Comparison of ENCODE assay signal across 27 mouse cellular contexts in the genomic region with DNA sequence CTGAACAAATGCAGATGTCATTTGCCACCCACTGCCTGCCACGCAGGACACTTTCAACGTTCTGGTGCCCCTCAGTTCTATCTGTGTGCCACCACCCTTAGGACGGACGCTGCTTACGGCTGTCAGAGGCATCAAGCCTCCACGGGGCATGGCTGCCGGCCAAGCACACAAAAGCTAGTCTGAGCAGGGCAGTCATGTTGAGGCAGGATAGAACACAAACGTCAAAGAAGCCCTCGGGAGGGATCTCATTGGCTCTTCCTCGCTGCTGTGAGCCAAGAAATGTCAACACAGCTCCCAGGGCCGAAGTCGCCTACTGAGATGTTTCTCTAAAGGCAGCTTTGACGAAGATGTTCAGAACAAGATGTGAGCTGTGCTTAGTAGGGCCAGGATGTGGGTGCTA. TPM values are rescaled to one million over a fixed set of nuclear protein-coding genes. Genes with fewer than 3 reads are reported as not detected.
DNase-seq lines count a peak whose midpoint lies in the region; ATAC-seq and TF ChIP-seq lines count a peak whose summit lies in the region.
"Had no signal": no experiment of that assay in that cellular context is flagged by ENCODE, and none has a peak within 500 bp of the region (broad histone marks: within the 10 kb centered on the region; RNA-seq: fewer than 3 reads in every experiment).

No protein-coding gene starts in this region.

- no peaks in the 10 kb centered on the region for H3K9me3 ChIP-seq in hindbrain, embryonic 14.5 days (ENCODE audit: control insufficient read depth, low read length)
- no peaks in the 10 kb centered on the region for H3K9me3 ChIP-seq in hindbrain, embryonic 13.5 days
- H3K9me3 ChIP-seq in lung, embryonic 16.5 days (ENCODE audit: control insufficient read depth, low read length): peaks cover 3% of the 10 kb centered on the region; the same call in 1 of the 2 replicates
- H3K9me3 ChIP-seq in stomach, embryonic 16.5 days (replicated peaks; ENCODE audit: control insufficient read depth, low read length): no peaks in the 10 kb centered on the region
- H3K9me3 ChIP-seq: embryonic facial prominence, embryonic 13.5 days; forebrain, embryonic 15.5 days; liver, embryonic 13.5 days; lung, embryonic 15.5 days; midbrain, embryonic 12.5 days; neural tube, embryonic 12.5 days had no signal

- H3K27ac ChIP-seq in hindbrain, embryonic 14.5 days: no peak overlapping the region
- H3K27ac ChIP-seq in hindbrain, embryonic 13.5 days: no peak overlapping the region
- H3K27ac ChIP-seq in lung, embryonic 16.5 days (ENCODE audit: low read length): no peak overlapping the region
- no peak overlapping the region for H3K27ac ChIP-seq in stomach, embryonic 16.5 days (ENCODE audit: low read length)
- H3K27ac ChIP-seq: embryonic facial prominence, embryonic 13.5 days; forebrain, embryonic 15.5 days; layer of hippocampus, adult 2 months; limb, embryonic 13.5 days; liver, embryonic 13.5 days; lung, embryonic 15.5 days; midbrain, embryonic 12.5 days; neural tube, embryonic 12.5 days had no signal

- no peak; the same call in 1 of the 2 replicates for ATAC-seq in hindbrain, embryonic 14.5 days (ENCODE audit: low FRiP score)
- no peak for ATAC-seq in hindbrain, embryonic 13.5 days (ENCODE audit: low FRiP score)
- ATAC-seq in lung, embryonic 16.5 days (ENCODE audit: low read depth): peak; percentile 54; the same call in 1 of the 2 replicates
- ATAC-seq in stomach, embryonic 16.5 days (ENCODE audit: insufficient read depth, low FRiP score): 0 out of 2 replicates have a peak, but pooled peaks have one; percentile 23
- ATAC-seq: forebrain, embryonic 15.5 days; Patski had no signal

- no peaks in the 10 kb centered on the region for H3K36me3 ChIP-seq in hindbrain, embryonic 14.5 days (replicated peaks; ENCODE audit: control insufficient read depth, insufficient read depth)
- H3K36me3 ChIP-seq in hindbrain, embryonic 13.5 days: no peaks in the 10 kb centered on the region
- H3K36me3 ChIP-seq in lung, embryonic 16.5 days (ENCODE audit: control insufficient read depth, insufficient read depth, low read length): no peaks in the 10 kb centered on the region
- H3K36me3 ChIP-seq in stomach, embryonic 16.5 days (ENCODE audit: control insufficient read depth, insufficient read depth, low read length): no peaks in the 10 kb centered on the region
- H3K36me3 ChIP-seq: embryonic facial prominence, embryonic 13.5 days; forebrain, embryonic 15.5 days; limb, embryonic 13.5 days; liver, embryonic 13.5 days; lung, embryonic 15.5 days; midbrain, embryonic 12.5 days; neural tube, embryonic 12.5 days had no signal

- no peak for TF ChIP-seq CTCF in brain, embryonic 14.5 days (IDR thresholded peaks at IDR 0.05; ENCODE audit: borderline replicate concordance, extremely low read depth, insufficient read depth, insufficient read length)

- no peak overlapping the region for H3K4me2 ChIP-seq in hindbrain, embryonic 14.5 days (replicated peaks)
- no peak overlapping the region for H3K4me2 ChIP-seq in hindbrain, embryonic 13.5 days
- H3K4me2 ChIP-seq in lung, embryonic 16.5 days (ENCODE audit: low read depth, low read length): no peak overlapping the region
- H3K4me2 ChIP-seq in stomach, embryonic 16.5 days (ENCODE audit: low read depth, low read length): no peak overlapping the region
- H3K4me2 ChIP-seq: embryonic facial prominence, embryonic 13.5 days; forebrain, embryonic 15.5 days; heart, embryonic 11.5 days; limb, embryonic 13.5 days; liver, embryonic 13.5 days; lung, embryonic 15.5 days; midbrain, embryonic 12.5 days; neural tube, embryonic 12.5 days had no signal

- WGBS in hindbrain, embryonic 14.5 days: 33% methylated on average over 13 of the region's 13 CpGs
- WGBS in hindbrain, embryonic 13.5 days: 38% methylated on average over 13 of the region's 13 CpGs
- WGBS in lung, embryonic 16.5 days: 34% methylated on average over 13 of the region's 13 CpGs
- 48% methylated on average over 13 of the region's 13 CpGs for WGBS in stomach, embryonic 16.5 days

- H3K9ac ChIP-seq in hindbrain, embryonic 14.5 days: no peak overlapping the region
- no peak overlapping the region for H3K9ac ChIP-seq in hindbrain, embryonic 13.5 days
- no peak overlapping the region for H3K9ac ChIP-seq in lung, embryonic 16.5 days (ENCODE audit: low read length)
- no peak overlapping the region for H3K9ac ChIP-seq in stomach, embryonic 16.5 days (ENCODE audit: low read length)
- H3K9ac ChIP-seq: embryonic facial prominence, embryonic 13.5 days; forebrain, embryonic 15.5 days; limb, embryonic 13.5 days; liver, embryonic 13.5 days; lung, embryonic 15.5 days; midbrain, embryonic 12.5 days; neural tube, embryonic 12.5 days had no signal

- peaks cover 11% of the 10 kb centered on the region; the same call in 1 of the 2 replicates for H3K27me3 ChIP-seq in hindbrain, embryonic 14.5 days (ENCODE audit: control insufficient read depth, insufficient read depth, low read length)
- H3K27me3 ChIP-seq in hindbrain, embryonic 13.5 days: peaks cover 41% of the 10 kb centered on the region
- H3K27me3 ChIP-seq in lung, embryonic 16.5 days (ENCODE audit: control insufficient read depth, insufficient read depth, low read depth, low read length): no peaks in the 10 kb centered on the region; the same call in 1 of the 2 replicates
- H3K27me3 ChIP-seq in stomach, embryonic 16.5 days (ENCODE audit: control insufficient read depth, insufficient read depth, low read length): no peaks in the 10 kb centered on the region
- H3K27me3 ChIP-seq: forebrain, embryonic 15.5 days; liver, embryonic 13.5 days had no signal

- H3K4me3 ChIP-seq in hindbrain, embryonic 14.5 days (replicated peaks; ENCODE audit: low read length): no peak overlapping the region
- no peak overlapping the region for H3K4me3 ChIP-seq in hindbrain, embryonic 13.5 days
- no peak overlapping the region for H3K4me3 ChIP-seq in lung, embryonic 16.5 days (ENCODE audit: low read length)
- no peak overlapping the region for H3K4me3 ChIP-seq in stomach, embryonic 16.5 days (replicated peaks; ENCODE audit: low read length)
- H3K4me3 ChIP-seq: embryonic facial prominence, embryonic 13.5 days; forebrain, embryonic 15.5 days; layer of hippocampus, adult 2 months; limb, embryonic 13.5 days; liver, embryonic 13.5 days; lung, embryonic 15.5 days; midbrain, embryonic 12.5 days; neural tube, embryonic 12.5 days had no signal

- TF ChIP-seq POLR2A in brain, embryonic 14.5 days (IDR thresholded peaks at IDR 0.05; ENCODE audit: borderline replicate concordance, extremely low read depth, insufficient read depth, insufficient read length, poor library complexity, severe bottlenecking): no peak

- peak; percentile 29 for DNase-seq in hindbrain, embryonic 14.5 days (ENCODE audit: low spot score)
- no peak for DNase-seq in lung, postnatal 4 days
- DNase-seq in brain, embryonic 14.5 days (ENCODE audit: low read depth): peak; percentile 37
- no peak for DNase-seq in spleen, adult 12 weeks (ENCODE audit: low spot score)
- DNase-seq in thymus, postnatal 10 days (ENCODE audit: low spot score in 2 of 2): no peak
- DNase-seq: adrenal gland, postnatal 36 days; cerebellum, adult 11 months; cerebellum, postnatal 14 days; gastrocnemius, postnatal 10 days; heart, adult 11 months; kidney, adult 8-10 months; kidney, postnatal 14 days; liver, embryonic 13.5 days; right cerebral cortex, postnatal 14 days; thymus, postnatal 25 days had no signal

- no peaks in the 10 kb centered on the region for H3K4me1 ChIP-seq in hindbrain, embryonic 14.5 days (replicated peaks; ENCODE audit: control insufficient read depth, insufficient read depth, low read length)
- H3K4me1 ChIP-seq in hindbrain, embryonic 13.5 days (replicated peaks): peaks cover 9% of the 10 kb centered on the region; the same call in 1 of the 2 replicates
- no peaks in the 10 kb centered on the region for H3K4me1 ChIP-seq in lung, embryonic 16.5 days (replicated peaks; ENCODE audit: control insufficient read depth, insufficient read depth, low read length)
- H3K4me1 ChIP-seq in stomach, embryonic 16.5 days (ENCODE audit: control insufficient read depth, insufficient read depth, low read length): no peaks in the 10 kb centered on the region
- H3K4me1 ChIP-seq: embryonic facial prominence, embryonic 13.5 days; forebrain, embryonic 15.5 days; liver, embryonic 13.5 days; lung, embryonic 15.5 days had no signal

RNA-seq across cellular contexts. Expression of gene Irf8, which starts 41.6 kb away (rescaled TPM):
- 3.2 and 5.1 TPM in 2 replicates for polyA plus RNA-seq in hindbrain, embryonic 14.5 days (2014; fragmentation: Nextera tagmentation; extraction: Ambion mirVana)
- polyA plus RNA-seq in hindbrain, embryonic 13.5 days (2015; fragmentation: Nextera tagmentation; extraction: Ambion mirVana): 4.2 and 5.9 TPM in 2 replicates
- polyA plus RNA-seq in lung, embryonic 16.5 days (2015; fragmentation: Nextera tagmentation; extraction: Ambion mirVana): 19.1 and 22.5 TPM in 2 replicates
- 1.4 and 1.7 TPM in 2 replicates for polyA plus RNA-seq in brain, embryonic 14.5 days (2012; rRNA removed)
- polyA plus RNA-seq in stomach, embryonic 16.5 days (2015; fragmentation: Nextera tagmentation; extraction: Ambion mirVana): 22.3 and 25.4 TPM in 2 replicates

Comparison
In these comparisons a context has a peak if more than half of its experiments do, and no peak if none do; other contexts are left out.
1. ATAC-seq: peak in lung, embryonic 16.5 days (single experiment) and stomach, embryonic 16.5 days (single experiment); none in hindbrain, embryonic 14.5 days (single experiment) and hindbrain, embryonic 13.5 days (single experiment).
2. DNase-seq: peak in hindbrain, embryonic 14.5 days (single experiment) and brain, embryonic 14.5 days (single experiment); none in lung, postnatal 4 days (0 of 2), spleen, adult 12 weeks (single experiment) and thymus, postnatal 10 days (0 of 2).